24 mouse cellular contexts compared by ENCODE assay signal in the genomic region with DNA sequence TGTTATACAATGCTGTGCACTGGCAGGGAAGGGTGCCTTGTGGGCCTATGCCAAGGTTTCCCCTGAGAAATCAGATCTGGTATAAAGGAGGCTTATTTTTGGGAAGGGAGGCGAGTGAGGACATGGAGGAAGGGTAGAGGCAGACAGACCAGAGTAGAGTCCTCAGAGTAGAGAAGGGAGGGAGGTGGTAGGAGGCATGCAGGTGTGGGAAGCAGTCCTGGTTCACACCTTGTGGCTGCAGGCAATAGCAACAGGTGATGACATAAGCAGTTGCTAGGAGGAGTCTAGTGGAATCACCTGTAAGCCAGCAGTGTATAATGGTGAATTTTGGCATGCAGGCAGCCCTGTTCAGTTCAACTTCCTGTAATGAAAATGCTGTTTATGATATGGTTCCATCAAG.
DNase-seq lines count a peak whose midpoint lies in the region; ATAC-seq and TF ChIP-seq lines count a peak whose summit lies in the region.
"Had no signal": no experiment of that assay in that cellular context is flagged by ENCODE, and none has a peak within 500 bp of the region (broad histone marks: within the 10 kb centered on the region; RNA-seq: fewer than 3 reads in every experiment).

No protein-coding gene starts in this region.

- no peak overlapping the region for H3K9ac ChIP-seq in kidney, postnatal 0 days (ENCODE audit: low read depth, low read length)
- no peak overlapping the region for H3K9ac ChIP-seq in kidney, embryonic 16.5 days (replicated peaks; ENCODE audit: low read length)
- no peak overlapping the region for H3K9ac ChIP-seq in stomach, embryonic 14.5 days (replicated peaks; ENCODE audit: low read depth, low read length)
- H3K9ac ChIP-seq: intestine, embryonic 15.5 days; liver, embryonic 15.5 days; midbrain, embryonic 12.5 days had no signal

- no peaks in the 10 kb centered on the region for H3K27me3 ChIP-seq in kidney, postnatal 0 days (ENCODE audit: insufficient read depth, low read length)
- no peaks in the 10 kb centered on the region for H3K27me3 ChIP-seq in kidney, embryonic 16.5 days (ENCODE audit: insufficient read depth, low read length)
- H3K27me3 ChIP-seq in limb, embryonic 10.5 days (ENCODE audit: low read depth, poor library complexity, severe bottlenecking): no peaks in the 10 kb centered on the region
- H3K27me3 ChIP-seq in stomach, embryonic 14.5 days (ENCODE audit: control insufficient read depth, insufficient read depth, low read length): no peaks in the 10 kb centered on the region
- H3K27me3 ChIP-seq: intestine, embryonic 15.5 days; liver, embryonic 15.5 days; midbrain, embryonic 12.5 days had no signal

- ATAC-seq in kidney, postnatal 0 days (replicated peaks; ENCODE audit: low FRiP score, low read depth): no peak
- no peak for ATAC-seq in kidney, embryonic 16.5 days (ENCODE audit: low FRiP score, low TSS enrichment)
- ATAC-seq in CD4-positive, CD25-positive, alpha-beta regulatory T cell, adult 4 months: peak; percentile 32
- ATAC-seq in stomach, embryonic 14.5 days (ENCODE audit: insufficient number of reproducible peaks, insufficient read depth, low FRiP score, low read depth): 0 out of 2 replicates have a peak, but pooled peaks have one; percentile 29
- ATAC-seq: hindbrain, embryonic 16.5 days; intestine, embryonic 15.5 days had no signal

- 0 out of 2 replicates have a peak overlapping the region, but pooled peaks have one; percentile 8 for H3K27ac ChIP-seq in kidney, postnatal 0 days
- H3K27ac ChIP-seq in kidney, embryonic 16.5 days (ENCODE audit: low read length): no peak overlapping the region
- H3K27ac ChIP-seq in limb, embryonic 10.5 days: no peak overlapping the region
- H3K27ac ChIP-seq in stomach, embryonic 14.5 days (ENCODE audit: low read length): no peak overlapping the region
- H3K27ac ChIP-seq: intestine, embryonic 15.5 days; liver, embryonic 15.5 days; macrophage; midbrain, embryonic 12.5 days had no signal

- no peaks in the 10 kb centered on the region for H3K9me3 ChIP-seq in kidney, postnatal 0 days (replicated peaks; ENCODE audit: low read length)
- no peaks in the 10 kb centered on the region for H3K9me3 ChIP-seq in kidney, embryonic 16.5 days (ENCODE audit: low read length)
- H3K9me3 ChIP-seq in limb, embryonic 10.5 days (replicated peaks): no peaks in the 10 kb centered on the region
- no peaks in the 10 kb centered on the region for H3K9me3 ChIP-seq in stomach, embryonic 14.5 days (ENCODE audit: control insufficient read depth, low read depth, low read length)
- H3K9me3 ChIP-seq: hindbrain, embryonic 10.5 days; intestine, embryonic 15.5 days; liver, embryonic 15.5 days; midbrain, embryonic 12.5 days had no signal

- no peak for TF ChIP-seq CTCF in kidney, postnatal 0 days (IDR thresholded peaks at IDR 0.05; ENCODE audit: low read depth)

- DNase-seq in kidney, postnatal 0 days (ENCODE audit: low spot score): no peak
- DNase-seq in limb, embryonic 10.5 days (ENCODE audit: low spot score): peak; percentile 24
- DNase-seq in left cerebral cortex, adult 9 months (ENCODE audit: low spot score in 2 of 2): no peak
- no peak for DNase-seq in frontal cortex, postnatal 14 days (ENCODE audit: low spot score in 2 of 2)
- DNase-seq: adrenal gland, postnatal 10 days; B cell, adult 2 months; cerebellum, adult 2 months; gastrocnemius, postnatal 10 days; kidney, adult 9 months; kidney, postnatal 36 days; left cerebral cortex, postnatal 4 days; right cerebral cortex, postnatal 14 days; thymus, postnatal 14 days had no signal

- no peak overlapping the region for H3K4me2 ChIP-seq in kidney, postnatal 0 days (ENCODE audit: low read length)
- no peak overlapping the region for H3K4me2 ChIP-seq in kidney, embryonic 16.5 days (replicated peaks; ENCODE audit: low read depth, low read length)
- no peak overlapping the region for H3K4me2 ChIP-seq in stomach, embryonic 14.5 days (replicated peaks; ENCODE audit: low read depth, low read length)
- H3K4me2 ChIP-seq: heart, embryonic 11.5 days; intestine, embryonic 15.5 days; liver, embryonic 15.5 days; midbrain, embryonic 12.5 days had no signal

- H3K4me1 ChIP-seq in kidney, postnatal 0 days (replicated peaks; ENCODE audit: insufficient read depth, low read length): peaks cover 31% of the 10 kb centered on the region
- peaks cover 72% of the 10 kb centered on the region for H3K4me1 ChIP-seq in kidney, embryonic 16.5 days (ENCODE audit: insufficient read depth, low read length)
- peaks cover 72% of the 10 kb centered on the region for H3K4me1 ChIP-seq in limb, embryonic 10.5 days
- H3K4me1 ChIP-seq in stomach, embryonic 14.5 days (ENCODE audit: control insufficient read depth, insufficient read depth, low read length): peaks cover 32% of the 10 kb centered on the region
- H3K4me1 ChIP-seq: liver, embryonic 15.5 days had no signal

- WGBS in kidney, postnatal 0 days: 78% methylated on average over 1 of the region's 1 CpGs
- 78% methylated on average over 1 of the region's 1 CpGs for WGBS in kidney, embryonic 16.5 days
- 90% methylated on average over 1 of the region's 1 CpGs for WGBS in limb, embryonic 10.5 days
- WGBS in stomach, embryonic 14.5 days: 72% methylated on average over 1 of the region's 1 CpGs

- no peak overlapping the region for H3K4me3 ChIP-seq in kidney, postnatal 0 days (replicated peaks; ENCODE audit: low read depth, low read length)
- no peak overlapping the region for H3K4me3 ChIP-seq in kidney, embryonic 16.5 days (ENCODE audit: low read length)
- H3K4me3 ChIP-seq in limb, embryonic 10.5 days: no peak overlapping the region
- H3K4me3 ChIP-seq in stomach, embryonic 14.5 days (ENCODE audit: low read depth, low read length): no peak overlapping the region
- H3K4me3 ChIP-seq: hindbrain, embryonic 10.5 days; intestine, embryonic 15.5 days; left cerebral cortex, adult 2 months; liver, embryonic 15.5 days; midbrain, embryonic 12.5 days had no signal

- H3K36me3 ChIP-seq in kidney, postnatal 0 days (ENCODE audit: insufficient read depth, low read length): no peaks in the 10 kb centered on the region
- H3K36me3 ChIP-seq in kidney, embryonic 16.5 days (ENCODE audit: insufficient read depth, low read length): no peaks in the 10 kb centered on the region
- no peaks in the 10 kb centered on the region for H3K36me3 ChIP-seq in limb, embryonic 10.5 days
- H3K36me3 ChIP-seq in stomach, embryonic 14.5 days (ENCODE audit: control insufficient read depth, insufficient read depth, low read length): no peaks in the 10 kb centered on the region
- H3K36me3 ChIP-seq: hindbrain, embryonic 10.5 days; intestine, embryonic 15.5 days; liver, embryonic 15.5 days; midbrain, embryonic 12.5 days had no signal

Comparison
In these comparisons a context has a peak if more than half of its experiments do, and no peak if none do; other contexts are left out.
1. ATAC-seq: peak in CD4-positive, CD25-positive, alpha-beta regulatory T cell, adult 4 months (single experiment) and stomach, embryonic 14.5 days (single experiment); none in kidney, postnatal 0 days (single experiment) and kidney, embryonic 16.5 days (single experiment).